Mouse (Mus musculus) heart, embryonic 15.5 days (tissue): ENCODE measurements around the gene Bnip3. TPM values are rescaled to one million over a fixed set of nuclear protein-coding genes. Genes with fewer than 3 reads are reported as not detected.

Source experiments
- ATAC-seq: fragments of 200-750 bp; cut with Nextera tagmentation; replicated peaks from 2 replicates; pipeline ENCODE4 v1.8.0; 2017; ENCODE audit warnings: low read depth, moderate TSS enrichment; ENCODE audit not compliant: insufficient number of reproducible peaks, insufficient read depth, low FRiP score
- H3K27ac ChIP-seq: fragments of 300-500 bp; sonication (generic); 2 replicates; pipeline ENCODE4 v1.5.1; 2015; ENCODE audit warnings: mild to moderate bottlenecking, inconsistent platforms
- H3K27me3 ChIP-seq: fragments of 300-500 bp; sonication (generic); 2 replicates; pipeline ENCODE4 v1.6.1; 2015; ENCODE audit warnings: inconsistent platforms
- H3K36me3 ChIP-seq: fragments of 300-500 bp; sonication (generic); 2 replicates; pipeline ENCODE4 v1.6.1; 2015; ENCODE audit warnings: mild to moderate bottlenecking, inconsistent platforms
- H3K4me1 ChIP-seq: fragments of 300-500 bp; sonication (generic); replicated peaks from 2 replicates; pipeline ENCODE4 v1.6.1; 2015; ENCODE audit warnings: inconsistent platforms
- H3K4me2 ChIP-seq: fragments of 300-500 bp; sonication (generic); 2 replicates; pipeline ENCODE4 v1.6.1; 2015; ENCODE audit warnings: inconsistent platforms, mild to moderate bottlenecking, moderate library complexity
- H3K4me3 ChIP-seq: fragments of 300-500 bp; sonication (generic); 2 replicates; pipeline ENCODE4 v1.5.1; 2015; ENCODE audit warnings: mild to moderate bottlenecking, inconsistent platforms
- H3K9ac ChIP-seq: fragments of 300-500 bp; sonication (generic); 2 replicates; pipeline ENCODE4 v1.6.1; 2015; ENCODE audit warnings: mild to moderate bottlenecking, inconsistent platforms
- H3K9me3 ChIP-seq: fragments of 300-500 bp; sonication (generic); replicated peaks from 2 replicates; pipeline ENCODE4 v1.6.1; 2016; ENCODE audit warnings: inconsistent platforms
- WGBS: fragments of 180-500 bp; shearing (Covaris S2); methylation state at CpG from one replicate; pipeline ENCODE4 v1.1.7; 2015; ENCODE audit warnings: mixed read lengths; 5-methylcytosine and 5-hydroxymethylcytosine counted together
- polyA plus RNA-seq: library from polyadenylated mRNA; unstranded; fragments of >200 nt; fragmentation: Nextera tagmentation; extraction: Ambion mirVana; gene quantifications from 2 replicates; pipeline ENCODE4 v1.2.1, GENCODE M21; 2015

The Bnip3 gene
- polyA plus RNA-seq, 1 experiment from 2014 or later = 248 TPM

DNA sequence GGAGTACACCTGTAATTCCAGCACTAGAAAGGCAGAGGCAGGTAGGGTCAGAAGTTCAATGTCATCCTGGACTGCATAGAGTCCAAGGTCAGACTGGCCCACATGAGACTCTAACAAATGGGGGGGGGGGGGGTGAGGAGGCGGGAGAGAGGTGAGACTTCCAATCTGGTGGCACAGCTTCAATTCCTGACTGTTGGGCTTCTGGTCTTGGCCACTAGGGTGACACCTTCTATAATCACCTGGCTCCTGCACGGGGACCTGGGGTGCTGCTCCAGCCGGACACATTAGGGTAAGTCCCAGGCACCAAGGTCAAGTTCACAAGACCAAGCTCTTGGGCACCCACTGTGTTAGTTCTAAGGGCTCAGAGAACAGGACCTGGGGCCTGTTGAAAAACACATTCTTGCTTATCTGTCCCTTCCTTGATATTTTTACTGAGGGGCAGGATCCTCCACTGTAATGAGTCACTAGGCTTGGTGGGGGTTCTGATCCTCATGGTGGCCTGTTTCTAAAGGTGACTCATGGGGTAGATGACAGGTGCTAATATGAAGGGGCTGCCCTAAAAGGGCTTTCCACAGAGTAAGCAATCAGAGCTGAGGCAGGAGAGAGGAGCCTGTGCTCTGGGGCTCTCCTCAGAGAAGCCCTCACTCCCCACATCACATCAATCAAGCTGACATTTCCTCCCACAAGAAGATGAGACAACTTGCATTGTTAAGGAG lies 67.7 kb downstream of the Bnip3 start:
- H3K27me3 ChIP-seq = no peaks in the 10 kb centered on the region
- peaks cover 17% of the 10 kb centered on the region for H3K4me1 ChIP-seq
- no peak overlapping the region for H3K4me2 ChIP-seq
- H3K9ac ChIP-seq = no peak overlapping the region
- H3K4me3 ChIP-seq = no peak overlapping the region
- peaks cover 2% of the 10 kb centered on the region; the same call in 1 of the 2 replicates for H3K36me3 ChIP-seq
- no peaks in the 10 kb centered on the region for H3K9me3 ChIP-seq
- H3K27ac ChIP-seq = no peak overlapping the region
- 52% methylated on average over 3 of the region's 3 CpGs for WGBS
- no peak for ATAC-seq

Other genes starting within 250 kb of the Bnip3 start
- 28.4 and 30.2 TPM in 2 replicates for gene Ppp2r2d, start 63.4 kb downstream of the Bnip3 start, polyA plus RNA-seq
- gene Mapk1ip1, start 63.2 kb downstream of the Bnip3 start, polyA plus RNA-seq = 11.9 and 15.2 TPM in 2 replicates
- 0.06 TPM in 1 of 2 replicates, not detected in the other for gene Jakmip3, start 31.2 kb upstream of the Bnip3 start, polyA plus RNA-seq
- 3.3 and 3.6 TPM in 2 replicates for gene Dpysl4, start 176.5 kb upstream of the Bnip3 start, polyA plus RNA-seq